Mouse (Mus musculus) lung, embryonic 16.5 days (tissue): ENCODE data around the gene Sgms1. TPM values are rescaled to one million over a fixed set of nuclear protein-coding genes. Genes with fewer than 3 reads are reported as not detected.

ENCODE experiments used
- ATAC-seq: fragments of 200-750 bp; cut with Nextera tagmentation; 2 replicates; pipeline ENCODE4 v1.8.0; 2017; ENCODE audit warnings: low read depth, mild to moderate bottlenecking, moderate library complexity
- H3K27ac ChIP-seq: fragments of 300-500 bp; sonication (generic); 2 replicates; pipeline ENCODE4 v1.5.1; 2014; ENCODE audit warnings: mild to moderate bottlenecking, control low read depth, low read length
- H3K27me3 ChIP-seq: fragments of 300-500 bp; sonication (generic); 2 replicates; pipeline ENCODE4 v1.6.1; 2014; ENCODE audit warnings: low read depth, low read length, mixed read lengths; ENCODE audit not compliant: control insufficient read depth, insufficient read depth
- H3K36me3 ChIP-seq: fragments of 300-500 bp; sonication (generic); 2 replicates; pipeline ENCODE4 v1.6.1; 2014; ENCODE audit warnings: low read length; ENCODE audit not compliant: control insufficient read depth, insufficient read depth
- H3K4me1 ChIP-seq: fragments of 300-500 bp; sonication (generic); replicated peaks from 2 replicates; pipeline ENCODE4 v1.6.1; 2014; ENCODE audit warnings: low read length, mixed read lengths; ENCODE audit not compliant: control insufficient read depth, insufficient read depth
- H3K4me2 ChIP-seq: fragments of 300-500 bp; sonication (generic); 2 replicates; pipeline ENCODE4 v1.6.1; 2014; ENCODE audit warnings: low read depth, low read length, control low read depth
- H3K4me3 ChIP-seq: fragments of 300-500 bp; sonication (generic); 2 replicates; pipeline ENCODE4 v1.5.1; 2014; ENCODE audit warnings: mild to moderate bottlenecking, low read length, control low read depth
- H3K9ac ChIP-seq: fragments of 300-500 bp; sonication (generic); 2 replicates; pipeline ENCODE4 v1.6.1; 2014; ENCODE audit warnings: low read length, control low read depth
- H3K9me3 ChIP-seq: fragments of 300-500 bp; sonication (generic); 2 replicates; pipeline ENCODE4 v1.6.1; 2016; ENCODE audit warnings: low read length; ENCODE audit not compliant: control insufficient read depth
- WGBS: fragments of 180-500 bp; shearing (Covaris S2); extraction: QIAGEN DNeasy Blood & Tissue Kit; methylation state at CpG from one replicate; pipeline ENCODE4 v1.1.7; 2014; 5-methylcytosine and 5-hydroxymethylcytosine counted together
- polyA plus RNA-seq: library from polyadenylated mRNA; unstranded; fragments of >200 nt; fragmentation: Nextera tagmentation; extraction: Ambion mirVana; gene quantifications from 2 replicates; pipeline ENCODE4 v1.2.1, GENCODE M21; 2015

The Sgms1 gene
- polyA plus RNA-seq, 1 experiment from 2014 or later, result 63.3 TPM

GRCm38 (mm10) chr19:32240417-32240990, 149.0 kb downstream of the Sgms1 start:
- H3K4me3 ChIP-seq, result no peak overlapping the region
- no peak for ATAC-seq
- WGBS, result 77% methylated on average over 8 of the region's 8 CpGs
- H3K9ac ChIP-seq, result no peak overlapping the region
- no peak overlapping the region for H3K4me2 ChIP-seq
- no peaks in the 10 kb centered on the region for H3K36me3 ChIP-seq
- H3K27me3 ChIP-seq, result no peaks in the 10 kb centered on the region
- H3K9me3 ChIP-seq, result no peaks in the 10 kb centered on the region
- no peak overlapping the region for H3K27ac ChIP-seq
- H3K4me1 ChIP-seq, result peaks cover 8% of the 10 kb centered on the region; the same call in 1 of the 2 replicates

GRCm38 (mm10) chr19:32239925-32240324, 149.6 kb downstream of the Sgms1 start:
- no peaks in the 10 kb centered on the region for H3K9me3 ChIP-seq

DNA sequence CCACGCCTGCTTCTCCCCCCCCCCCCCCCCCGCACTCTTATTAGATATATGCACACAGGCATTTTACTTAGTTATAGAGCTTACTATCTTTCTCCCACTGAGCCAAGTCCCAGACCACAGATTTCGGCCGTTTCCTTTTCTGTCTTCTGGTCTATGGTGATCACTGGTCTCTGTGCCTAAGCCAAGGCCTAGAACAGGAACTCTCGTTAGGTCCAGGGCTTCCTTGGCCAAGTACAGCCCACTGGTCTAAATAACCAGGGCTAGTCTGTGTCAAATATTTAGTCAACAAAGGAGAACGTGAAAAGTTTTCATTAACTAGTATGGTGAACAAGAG, 150.1 kb downstream of the Sgms1 start:
- no peak overlapping the region for H3K4me2 ChIP-seq
- no peak overlapping the region for H3K9ac ChIP-seq
- no peaks in the 10 kb centered on the region for H3K9me3 ChIP-seq
- peaks cover 8% of the 10 kb centered on the region; the same call in 1 of the 2 replicates for H3K4me1 ChIP-seq
- no peak overlapping the region for H3K4me3 ChIP-seq
- WGBS, result 66% methylated on average over 5 of the region's 6 CpGs
- no peak for ATAC-seq
- H3K36me3 ChIP-seq, result no peaks in the 10 kb centered on the region
- H3K27me3 ChIP-seq, result no peaks in the 10 kb centered on the region
- H3K27ac ChIP-seq, result no peak overlapping the region

More at GRCm38 (mm10) chr19:32239925-32240324, 149.6 kb downstream of the Sgms1 start:
- peaks cover 8% of the 10 kb centered on the region; the same call in 1 of the 2 replicates for H3K4me1 ChIP-seq
- no peak for ATAC-seq
- no peak overlapping the region for H3K4me2 ChIP-seq
- 80% methylated on average over 4 of the region's 4 CpGs for WGBS
- no peaks in the 10 kb centered on the region for H3K36me3 ChIP-seq
- no peak overlapping the region for H3K9ac ChIP-seq
- H3K4me3 ChIP-seq, result no peak overlapping the region
- no peak overlapping the region for H3K27ac ChIP-seq
- H3K27me3 ChIP-seq, result no peaks in the 10 kb centered on the region

DNA sequence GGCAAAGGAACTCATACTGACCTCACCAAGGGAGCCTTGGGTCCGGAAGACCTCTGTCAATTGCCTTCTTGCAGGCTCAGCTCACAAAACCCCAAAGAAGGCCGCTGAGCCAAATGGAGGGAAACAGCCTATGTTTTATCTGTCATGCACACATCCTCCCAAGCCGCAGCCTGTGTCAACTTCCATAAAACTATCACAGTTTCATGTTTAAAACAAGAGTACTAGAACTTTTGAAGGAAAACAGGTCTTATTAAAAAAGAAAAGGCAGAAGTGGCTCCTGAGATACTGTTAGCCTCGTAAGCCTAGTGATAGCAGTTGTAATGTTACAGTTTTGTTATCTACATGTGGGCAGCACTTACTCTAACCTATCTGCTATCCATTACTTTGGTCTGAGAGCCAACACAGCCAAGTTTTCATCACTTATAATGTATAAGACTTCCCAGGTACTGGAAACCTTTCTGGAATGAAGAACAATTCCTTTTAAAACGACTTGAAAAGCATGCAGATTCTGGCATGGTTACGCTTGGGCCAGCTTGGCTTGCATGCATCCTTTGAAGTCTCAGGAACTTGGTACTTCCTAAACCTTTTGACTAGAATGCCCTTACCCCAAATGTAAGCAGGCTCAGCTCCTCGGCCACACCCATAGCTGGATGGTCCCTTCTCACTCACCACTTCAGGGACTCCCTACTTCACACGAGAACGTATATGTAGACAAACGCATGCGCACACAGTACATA, 150.6 kb downstream of the Sgms1 start:
- WGBS, result 64% methylated on average over 11 of the region's 11 CpGs
- H3K36me3 ChIP-seq, result no peaks in the 10 kb centered on the region

DNA sequence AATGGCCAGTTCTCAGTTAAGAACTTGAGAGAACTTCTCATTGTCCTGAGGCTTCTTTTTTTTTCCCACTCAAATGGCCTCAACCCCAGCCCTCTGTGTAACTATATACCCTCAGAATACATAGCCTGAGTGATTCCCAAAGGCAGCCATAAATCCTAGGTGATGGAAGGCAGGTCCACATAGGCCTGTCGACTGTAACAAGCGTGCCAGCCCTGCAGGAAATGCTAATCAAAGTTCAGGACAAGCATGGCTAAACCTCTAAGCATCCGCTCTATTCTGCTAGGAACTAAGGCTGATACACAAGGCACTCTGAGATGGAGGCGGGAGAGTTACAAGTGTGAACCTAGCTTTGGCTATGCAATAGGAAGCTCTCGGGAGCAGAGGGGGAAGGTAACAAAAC, 151.8 kb downstream of the Sgms1 start:
- no peak overlapping the region for H3K9ac ChIP-seq
- no peak for ATAC-seq
- no peak overlapping the region for H3K4me3 ChIP-seq
- no peaks in the 10 kb centered on the region for H3K36me3 ChIP-seq
- H3K27ac ChIP-seq, result no peak overlapping the region
- H3K9me3 ChIP-seq, result no peaks in the 10 kb centered on the region
- WGBS, result 81% methylated on average over 5 of the region's 5 CpGs
- no peaks in the 10 kb centered on the region for H3K27me3 ChIP-seq
- H3K4me1 ChIP-seq, result peaks cover 8% of the 10 kb centered on the region; the same call in 1 of the 2 replicates
- H3K4me2 ChIP-seq, result no peak overlapping the region

More for the DNA sequence above, 150.6 kb downstream of the Sgms1 start:
- Histone ChIP-seq H3K27ac (no peak overlapping the region), H3K9ac (no peak overlapping the region), H3K4me2 (no peak overlapping the region), H3K27me3 (no peaks in the 10 kb centered on the region), H3K9me3 (no peaks in the 10 kb centered on the region), H3K4me3 (no peak overlapping the region), H3K4me1 (peaks cover 8% of the 10 kb centered on the region; the same call in 1 of the 2 replicates)
- ATAC-seq, result no peak; the same call in 1 of the 2 replicates

- H3K4me3 ChIP-seq, result no peak overlapping the region
- 83% methylated on average over 3 of the region's 3 CpGs for WGBS
- H3K27ac ChIP-seq, result no peak overlapping the region
- no peak overlapping the region for H3K4me2 ChIP-seq
- H3K36me3 ChIP-seq, result no peaks in the 10 kb centered on the region
- ATAC-seq, result no peak
- H3K4me1 ChIP-seq, result peaks cover 8% of the 10 kb centered on the region; the same call in 1 of the 2 replicates
- no peaks in the 10 kb centered on the region for H3K9me3 ChIP-seq
- H3K9ac ChIP-seq, result no peak overlapping the region
- H3K27me3 ChIP-seq, result no peaks in the 10 kb centered on the region
Measured at GRCm38 (mm10) chr19:32237173-32237583, 152.3 kb downstream of the Sgms1 start.

GRCm38 (mm10) chr19:32234717-32235434, 154.6 kb downstream of the Sgms1 start:
- Histone ChIP-seq H3K4me1 (peaks cover 10% of the 10 kb centered on the region; the same call in 1 of the 2 replicates), H3K27me3 (no peaks in the 10 kb centered on the region), H3K4me3 (no peak overlapping the region), H3K9ac (no peak overlapping the region), H3K9me3 (no peaks in the 10 kb centered on the region), H3K36me3 (no peaks in the 10 kb centered on the region), H3K4me2 (no peak overlapping the region), H3K27ac (no peak overlapping the region)
- ATAC-seq, result no peak
- WGBS, result 80% methylated on average over 6 of the region's 6 CpGs

GRCm38 (mm10) chr19:32231292-32231691, 158.2 kb downstream of the Sgms1 start:
- no peak overlapping the region for H3K4me3 ChIP-seq
- no peak overlapping the region for H3K9ac ChIP-seq
- no peak overlapping the region for H3K4me2 ChIP-seq
- H3K4me1 ChIP-seq, result 0 out of 2 replicates have a peak, but pooled peaks cover 2% of the 10 kb centered on the region
- no peak overlapping the region for H3K27ac ChIP-seq
- no peaks in the 10 kb centered on the region for H3K9me3 ChIP-seq
- no peaks in the 10 kb centered on the region for H3K27me3 ChIP-seq
- H3K36me3 ChIP-seq, result no peaks in the 10 kb centered on the region
- 71% methylated on average over 10 of the region's 10 CpGs for WGBS
- 0 out of 2 replicates have a peak, but pooled peaks have one; percentile 2 for ATAC-seq

DNA sequence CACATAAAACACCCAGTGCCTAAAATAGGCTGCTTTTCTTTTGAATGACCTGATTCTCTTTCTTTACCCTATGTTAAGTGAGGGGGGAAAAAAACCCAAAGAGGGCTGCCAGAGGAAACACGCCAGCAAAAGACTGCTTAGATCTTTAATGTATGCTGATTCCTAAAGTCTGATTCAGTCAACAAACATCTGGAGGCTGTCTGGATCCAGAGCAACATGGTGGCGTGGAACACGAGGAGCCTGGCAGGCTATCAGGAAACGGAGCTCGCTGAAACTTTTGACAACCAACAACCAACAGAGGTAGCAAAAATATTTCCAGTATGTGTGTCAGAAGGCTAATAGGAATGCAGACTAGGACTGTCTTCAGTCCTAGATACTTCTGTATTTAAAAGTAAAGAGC, 158.7 kb downstream of the Sgms1 start:
- H3K27me3 ChIP-seq, result no peaks in the 10 kb centered on the region
- no peak overlapping the region for H3K4me2 ChIP-seq
- 0 out of 2 replicates have a peak, but pooled peaks cover 2% of the 10 kb centered on the region for H3K4me1 ChIP-seq
- H3K9ac ChIP-seq, result no peak overlapping the region
- no peak overlapping the region for H3K27ac ChIP-seq
- H3K9me3 ChIP-seq, result no peaks in the 10 kb centered on the region
- 45% methylated on average over 5 of the region's 5 CpGs for WGBS
- no peaks in the 10 kb centered on the region for H3K36me3 ChIP-seq
- no peak overlapping the region for H3K4me3 ChIP-seq
- 0 out of 2 replicates have a peak, but pooled peaks have one; percentile 49 for ATAC-seq
